Mouse (Mus musculus) limb, embryonic 15.5 days (tissue): ENCODE measurements at regions not wholly inside any gene's neighbourhood (a gene's known extent, or its start where the extent isn't known, plus 50 kb on each side); places are given as distances from the start of the nearest gene placed in this dataset.

Experiments used
- ATAC-seq: fragments of 200-750 bp; cut with Nextera tagmentation; 2 replicates; pipeline ENCODE4 v1.8.0; 2017; ENCODE audit warnings: low read depth, moderate TSS enrichment; ENCODE audit not compliant: insufficient number of reproducible peaks, low FRiP score, low TSS enrichment
- H3K27ac ChIP-seq: fragments of 300-500 bp; sonication (generic); 2 replicates; pipeline ENCODE4 v1.5.1; 2015; ENCODE audit warnings: moderate library complexity, mild to moderate bottlenecking, inconsistent platforms
- H3K27me3 ChIP-seq: fragments of 300-500 bp; sonication (generic); 2 replicates; pipeline ENCODE4 v1.6.1; 2015; ENCODE audit warnings: inconsistent platforms
- H3K36me3 ChIP-seq: fragments of 300-500 bp; sonication (generic); 2 replicates; pipeline ENCODE4 v1.6.1; 2015; ENCODE audit warnings: inconsistent platforms
- H3K4me1 ChIP-seq: fragments of 300-500 bp; sonication (generic); 2 replicates; pipeline ENCODE4 v1.6.1; 2015; ENCODE audit warnings: inconsistent platforms
- H3K4me2 ChIP-seq: fragments of 300-500 bp; sonication (generic); 2 replicates; pipeline ENCODE4 v1.6.1; 2015; ENCODE audit warnings: mild to moderate bottlenecking, inconsistent platforms
- H3K4me3 ChIP-seq: fragments of 300-500 bp; sonication (generic); 2 replicates; pipeline ENCODE4 v1.5.1; 2015; ENCODE audit warnings: mild to moderate bottlenecking, inconsistent platforms
- H3K9ac ChIP-seq: fragments of 300-500 bp; sonication (generic); 2 replicates; pipeline ENCODE4 v1.6.1; 2015; ENCODE audit warnings: inconsistent platforms
- H3K9me3 ChIP-seq: fragments of 300-500 bp; sonication (generic); 2 replicates; pipeline ENCODE4 v1.6.1; 2016; ENCODE audit warnings: inconsistent platforms
- WGBS: fragments of 180-500 bp; shearing (Covaris S2); methylation state at CpG from one replicate; pipeline ENCODE4 v1.1.7; 2015; 5-methylcytosine and 5-hydroxymethylcytosine counted together

GRCm38 (mm10) chr3:143750128-143750527 lies 454.9 kb downstream of the Lmo4 start:
- Histone ChIP-seq H3K4me2 (no peak overlapping the region), H3K9ac (no peak overlapping the region), H3K4me1 (0 out of 2 replicates have a peak, but pooled peaks cover 7% of the 10 kb centered on the region), H3K4me3 (no peak overlapping the region), H3K27ac (no peak overlapping the region), H3K36me3 (no peaks in the 10 kb centered on the region), H3K9me3 (no peaks in the 10 kb centered on the region), H3K27me3 (no peaks in the 10 kb centered on the region)
- no peak for ATAC-seq
- WGBS: 58% methylated on average over 4 of the region's 4 CpGs

DNA sequence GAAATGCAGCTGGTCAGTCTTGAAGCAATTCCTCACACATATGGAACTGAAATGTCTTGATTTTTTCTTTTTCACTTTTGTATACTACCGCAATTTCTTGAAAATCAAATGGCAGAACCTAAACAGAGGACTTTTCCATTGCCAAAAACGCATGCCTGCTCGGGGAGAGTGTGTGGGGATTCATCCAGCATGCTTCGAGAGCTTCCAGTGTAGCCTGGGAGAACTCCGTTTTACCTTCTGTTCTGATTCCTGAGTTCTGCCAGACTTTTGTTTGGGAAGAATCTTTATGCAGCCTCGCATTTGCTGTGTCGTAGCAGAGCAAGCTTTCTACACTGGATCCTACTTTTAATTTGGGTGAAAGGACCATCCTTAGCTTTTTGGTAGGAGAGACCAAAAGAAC lies 461.4 kb downstream of the Lmo4 start:
- no peaks in the 10 kb centered on the region for H3K27me3 ChIP-seq
- 36% methylated on average over 7 of the region's 7 CpGs for WGBS
- H3K4me2 ChIP-seq: peak overlapping the region; percentile 29
- H3K9me3 ChIP-seq: no peaks in the 10 kb centered on the region
- no peak overlapping the region for H3K9ac ChIP-seq
- peaks cover 9% of the 10 kb centered on the region for H3K4me1 ChIP-seq
- no peaks in the 10 kb centered on the region for H3K36me3 ChIP-seq
- peak overlapping the region; percentile 12; the same call in 1 of the 2 replicates for H3K4me3 ChIP-seq
- no peak for ATAC-seq
- H3K27ac ChIP-seq: peak overlapping the region; percentile 28; the same call in 1 of the 2 replicates

GRCm38 (mm10) chr3:143742786-143743571 lies 462.0 kb downstream of the Lmo4 start:
- peak overlapping the region; percentile 28; the same call in 1 of the 2 replicates for H3K27ac ChIP-seq

DNA sequence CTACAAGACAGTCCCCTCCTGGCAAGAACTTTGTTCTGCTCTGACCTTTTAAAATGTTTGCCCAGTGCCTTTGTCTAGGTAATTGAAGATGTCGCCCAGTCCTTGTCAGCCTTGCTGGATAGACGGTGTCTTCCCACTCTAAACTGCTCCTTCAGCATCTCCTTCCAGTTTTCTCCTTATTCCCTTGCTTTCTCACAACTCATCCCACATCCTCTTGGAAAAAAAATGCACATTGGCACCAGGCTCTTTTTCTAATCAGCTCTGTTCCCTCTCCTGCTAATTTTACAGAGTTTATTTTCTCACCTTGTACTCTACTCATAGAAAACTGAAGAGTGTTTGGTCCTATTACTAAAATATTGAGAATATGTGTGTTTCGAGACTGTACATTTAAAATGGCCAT lies 466.3 kb downstream of the Lmo4 start:
- Histone ChIP-seq H3K4me2 (no peak overlapping the region), H3K4me1 (peaks cover 9% of the 10 kb centered on the region), H3K9me3 (no peaks in the 10 kb centered on the region), H3K9ac (no peak overlapping the region), H3K4me3 (no peak overlapping the region), H3K27me3 (no peaks in the 10 kb centered on the region), H3K36me3 (no peaks in the 10 kb centered on the region), H3K27ac (peak overlapping the region; percentile 43; the same call in 1 of the 2 replicates)
- 73% methylated on average over 3 of the region's 3 CpGs for WGBS
- no peak for ATAC-seq

More at GRCm38 (mm10) chr3:143742786-143743571, 462.0 kb downstream of the Lmo4 start:
- peak overlapping the region; percentile 12; the same call in 1 of the 2 replicates for H3K4me3 ChIP-seq
- H3K36me3 ChIP-seq: no peaks in the 10 kb centered on the region
- peak overlapping the region; percentile 29 for H3K4me2 ChIP-seq
- H3K27me3 ChIP-seq: no peaks in the 10 kb centered on the region
- H3K9me3 ChIP-seq: no peaks in the 10 kb centered on the region
- ATAC-seq: 0 out of 2 replicates have a peak, but pooled peaks have one; percentile 10
- peaks cover 9% of the 10 kb centered on the region for H3K4me1 ChIP-seq
- 32% methylated on average over 17 of the region's 17 CpGs for WGBS
- no peak overlapping the region for H3K9ac ChIP-seq

DNA sequence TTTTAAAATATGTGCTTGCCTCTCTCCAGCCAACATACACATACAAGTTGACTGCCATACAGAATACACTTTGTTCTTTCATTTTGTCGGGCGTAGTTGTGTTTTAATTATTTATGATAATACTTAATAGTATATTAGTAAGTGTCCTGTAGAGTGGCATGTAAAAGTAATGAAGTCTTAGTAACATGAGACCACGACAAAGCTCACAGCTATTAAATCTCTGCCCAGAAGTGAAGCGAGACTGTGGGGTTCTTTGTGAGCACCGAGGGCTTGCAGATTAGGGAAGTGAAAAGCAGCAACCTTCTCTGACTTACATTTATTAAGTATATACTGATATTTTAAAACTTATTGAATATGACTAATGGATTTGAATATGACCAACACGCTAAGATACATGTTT lies 467.2 kb downstream of the Lmo4 start:
- peaks cover 2% of the 10 kb centered on the region for H3K4me1 ChIP-seq
- H3K27ac ChIP-seq: no peak overlapping the region
- H3K9ac ChIP-seq: no peak overlapping the region
- no peaks in the 10 kb centered on the region for H3K36me3 ChIP-seq
- H3K27me3 ChIP-seq: no peaks in the 10 kb centered on the region
- H3K4me3 ChIP-seq: no peak overlapping the region
- 34% methylated on average over 6 of the region's 6 CpGs for WGBS
- no peak for ATAC-seq
- no peaks in the 10 kb centered on the region for H3K9me3 ChIP-seq
- H3K4me2 ChIP-seq: no peak overlapping the region

- Histone ChIP-seq H3K9me3 (no peaks in the 10 kb centered on the region), H3K4me1 (no peaks in the 10 kb centered on the region), H3K27me3 (no peaks in the 10 kb centered on the region), H3K27ac (no peak overlapping the region), H3K9ac (no peak overlapping the region), H3K4me2 (no peak overlapping the region), H3K4me3 (no peak overlapping the region), H3K36me3 (no peaks in the 10 kb centered on the region)
- WGBS: 72% methylated on average over 6 of the region's 6 CpGs
- ATAC-seq: no peak
Measured at GRCm38 (mm10) chr3:143736651-143737398, 468.2 kb downstream of the Lmo4 start.

- H3K9ac ChIP-seq: no peak overlapping the region
- no peak overlapping the region for H3K4me2 ChIP-seq
- no peak for ATAC-seq
- 60% methylated on average over 2 of the region's 2 CpGs for WGBS
- H3K27ac ChIP-seq: no peak overlapping the region
- no peaks in the 10 kb centered on the region for H3K27me3 ChIP-seq
- H3K9me3 ChIP-seq: no peaks in the 10 kb centered on the region
- H3K4me3 ChIP-seq: no peak overlapping the region
- H3K36me3 ChIP-seq: no peaks in the 10 kb centered on the region
- H3K4me1 ChIP-seq: no peaks in the 10 kb centered on the region
Measured at GRCm38 (mm10) chr3:143734791-143735190, 470.2 kb downstream of the Lmo4 start.

DNA sequence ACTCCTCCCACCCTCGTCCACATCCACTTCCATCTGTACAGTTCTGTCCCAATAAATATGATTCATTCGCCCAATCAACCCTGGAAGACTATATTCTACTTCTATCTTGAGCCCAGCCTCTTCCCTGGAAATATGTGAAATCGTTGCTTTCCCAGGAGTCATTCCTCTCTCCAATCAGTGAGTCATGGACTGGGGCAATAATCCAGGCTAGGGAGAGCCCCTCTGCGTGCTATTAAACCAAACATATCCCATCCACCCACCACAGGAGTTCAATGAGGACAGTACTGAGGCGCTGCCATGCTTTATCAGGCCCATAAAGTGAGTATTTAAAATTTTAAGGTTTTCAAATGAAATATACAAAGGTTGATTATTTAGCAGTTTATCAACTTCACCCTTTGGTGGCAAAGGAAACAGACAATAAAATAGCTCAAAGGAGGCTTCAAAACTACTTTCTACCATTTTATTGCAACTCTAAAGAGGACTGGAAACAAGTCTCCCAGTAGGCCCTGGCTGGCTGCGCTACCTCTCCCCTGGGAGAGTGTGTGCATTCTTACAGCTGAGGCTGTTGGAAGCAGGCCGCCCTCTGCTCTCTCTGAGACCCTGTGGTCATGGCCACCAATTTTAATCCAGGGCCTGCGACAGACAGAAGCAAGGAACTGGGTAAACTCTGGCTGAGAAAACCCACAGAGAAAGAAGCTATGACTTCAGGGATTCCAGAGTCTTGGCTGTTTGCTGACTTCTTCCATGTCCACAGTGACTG lies 471.9 kb downstream of the Lmo4 start:
- H3K9ac ChIP-seq: no peak overlapping the region
- no peaks in the 10 kb centered on the region for H3K27me3 ChIP-seq
- H3K36me3 ChIP-seq: no peaks in the 10 kb centered on the region
- no peak overlapping the region for H3K4me3 ChIP-seq
- no peak for ATAC-seq
- WGBS: 66% methylated on average over 8 of the region's 8 CpGs
- H3K4me1 ChIP-seq: no peaks in the 10 kb centered on the region
- H3K27ac ChIP-seq: no peak overlapping the region
- H3K9me3 ChIP-seq: no peaks in the 10 kb centered on the region
- no peak overlapping the region for H3K4me2 ChIP-seq

- no peak overlapping the region for H3K9ac ChIP-seq
- no peak overlapping the region for H3K4me2 ChIP-seq
- ATAC-seq: no peak
- H3K4me1 ChIP-seq: no peaks in the 10 kb centered on the region
- no peak overlapping the region for H3K4me3 ChIP-seq
- no peaks in the 10 kb centered on the region for H3K36me3 ChIP-seq
- 76% methylated on average over 8 of the region's 8 CpGs for WGBS
- H3K27me3 ChIP-seq: no peaks in the 10 kb centered on the region
- H3K9me3 ChIP-seq: no peaks in the 10 kb centered on the region
- H3K27ac ChIP-seq: no peak overlapping the region
Measured at GRCm38 (mm10) chr3:143729473-143730076, 475.4 kb downstream of the Lmo4 start.

- Histone ChIP-seq H3K27ac (peak overlapping the region; percentile 24; the same call in 1 of the 2 replicates), H3K36me3 (no peaks in the 10 kb centered on the region), H3K9ac (no peak overlapping the region), H3K4me1 (0 out of 2 replicates have a peak, but pooled peaks cover 5% of the 10 kb centered on the region), H3K4me2 (no peak overlapping the region), H3K9me3 (no peaks in the 10 kb centered on the region), H3K4me3 (no peak overlapping the region), H3K27me3 (no peaks in the 10 kb centered on the region)
- WGBS: 43% methylated on average over 2 of the region's 2 CpGs
- ATAC-seq: no peak
Measured at GRCm38 (mm10) chr3:143722571-143722970, 482.4 kb downstream of the Lmo4 start.

DNA sequence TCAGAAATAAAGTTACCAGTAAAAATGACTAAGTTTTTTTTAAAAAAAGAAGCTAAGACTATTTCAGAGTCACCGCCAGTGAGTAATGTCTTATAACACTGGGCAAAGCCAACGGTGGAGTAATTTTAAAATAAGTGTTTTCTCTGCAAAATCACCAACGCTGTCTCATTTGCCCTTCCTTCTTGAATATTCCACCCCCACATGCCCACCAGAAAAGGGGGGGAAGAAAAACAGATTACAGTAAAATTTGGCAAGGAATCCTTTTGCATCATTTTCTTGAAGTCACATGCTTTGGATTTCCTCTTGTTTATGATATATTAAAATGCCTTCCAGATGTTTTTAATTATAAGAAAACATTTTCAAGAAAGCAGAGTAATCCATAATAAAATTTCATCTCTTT lies 482.9 kb downstream of the Lmo4 start:
- no peak overlapping the region for H3K27ac ChIP-seq
- no peaks in the 10 kb centered on the region for H3K9me3 ChIP-seq
- no peak overlapping the region for H3K4me3 ChIP-seq
- WGBS: 53% methylated on average over 3 of the region's 3 CpGs
- no peak for ATAC-seq
- no peak overlapping the region for H3K4me2 ChIP-seq
- 0 out of 2 replicates have a peak, but pooled peaks cover 5% of the 10 kb centered on the region for H3K4me1 ChIP-seq
- no peak overlapping the region for H3K9ac ChIP-seq
- no peaks in the 10 kb centered on the region for H3K27me3 ChIP-seq
- no peaks in the 10 kb centered on the region for H3K36me3 ChIP-seq
